Mouse (Mus musculus) myocyte (in vitro differentiated cells): ENCODE results near the gene C3. TPM values are rescaled to one million over a fixed set of nuclear protein-coding genes. Genes with fewer than 3 reads are reported as not detected.
A peak's percentile ranks its signal among the peaks of the same experiment; 100 is the strongest.

Experiments used
- H3K27me3 ChIP-seq: one replicate; pipeline ENCODE4 v1.6.1; 2011; ENCODE audit not compliant: control insufficient read depth, insufficient read depth, insufficient read length
- H3K36me3 ChIP-seq: one replicate; pipeline ENCODE4 v1.6.1; 2011; ENCODE audit not compliant: control insufficient read depth, insufficient read depth
- H3K4me2 ChIP-seq: one replicate; pipeline ENCODE4 v1.6.1; 2011; ENCODE audit warnings: low read depth, control low read depth
- H3K4me3 ChIP-seq: one replicate; pipeline ENCODE4 v1.5.1; 2011; ENCODE audit warnings: mild to moderate bottlenecking, control low read depth, moderate library complexity
- H3K79me2 ChIP-seq: one replicate; pipeline ENCODE4 v1.6.1; 2011; ENCODE audit not compliant: control insufficient read depth, insufficient read depth
- H3ac ChIP-seq: one replicate; pipeline ENCODE4 v1.6.1; 2011; ENCODE audit not compliant: control insufficient read depth, insufficient read length
- CEBPB ChIP-seq: IDR thresholded peaks from 2 replicates; pipeline ENCODE4 v1.6.1; 2011; ENCODE audit warnings: mild to moderate bottlenecking, moderate library complexity; ENCODE audit not compliant: poor library complexity, insufficient read depth, severe bottlenecking
- E2F4 ChIP-seq: IDR thresholded peaks from one replicate; pipeline ENCODE4 v1.6.1; 2011; ENCODE audit warnings: mild to moderate bottlenecking, control low read depth, moderate library complexity; ENCODE audit not compliant: insufficient read depth
- MAX ChIP-seq: IDR thresholded peaks from one replicate; pipeline ENCODE4 v1.6.1; 2011; ENCODE audit warnings: low read depth, mild to moderate bottlenecking, control low read depth
- MYOD1 ChIP-seq, 3 experiments: IDR thresholded peaks; one replicate each; pipeline ENCODE4 v1.6.1; 2011; ENCODE audit warnings: control low read depth in 2 of 3, low read depth in 2 of 3, mild to moderate bottlenecking in 2 of 3, moderate library complexity in 1 of 3; ENCODE audit not compliant: insufficient read length in 2 of 3, control insufficient read depth in 1 of 3
- MYOG ChIP-seq, 3 experiments: IDR thresholded peaks; one replicate each; pipeline ENCODE4 v1.6.1; 2011; ENCODE audit warnings: control low read depth in 2 of 3, low read depth in 2 of 3, mild to moderate bottlenecking in 2 of 3; ENCODE audit not compliant: insufficient read length in 2 of 3, control insufficient read depth in 1 of 3, insufficient read depth in 1 of 3
- POLR2A ChIP-seq: IDR thresholded peaks from one replicate; pipeline ENCODE4 v1.6.1; 2011; ENCODE audit warnings: low read depth, mild to moderate bottlenecking, control low read depth, moderate library complexity; ENCODE audit not compliant: insufficient read length
- POLR2AphosphoS2 ChIP-seq: IDR thresholded peaks from one replicate; pipeline ENCODE4 v1.6.1; 2011; ENCODE audit warnings: low read depth, control low read depth; ENCODE audit not compliant: insufficient read length
- REST ChIP-seq: IDR thresholded peaks from one replicate; pipeline ENCODE4 v1.6.1; 2011; ENCODE audit warnings: mild to moderate bottlenecking, control low read depth, moderate library complexity; ENCODE audit not compliant: insufficient read depth, insufficient read length
- SRF ChIP-seq: IDR thresholded peaks from one replicate; pipeline ENCODE4 v1.6.1; 2011; ENCODE audit warnings: low read depth; ENCODE audit not compliant: control insufficient read depth, insufficient read length
- TCF12 ChIP-seq: IDR thresholded peaks from one replicate; pipeline ENCODE4 v1.6.1; 2011; ENCODE audit warnings: mild to moderate bottlenecking, control low read depth; ENCODE audit not compliant: poor library complexity, insufficient read depth, severe bottlenecking
- TCF3 ChIP-seq: IDR thresholded peaks from one replicate; pipeline ENCODE4 v1.6.1; 2011; ENCODE audit warnings: low read depth, control low read depth; ENCODE audit not compliant: insufficient read length
- USF1 ChIP-seq: IDR thresholded peaks from one replicate; pipeline ENCODE4 v1.6.1; 2011; ENCODE audit warnings: low read depth, mild to moderate bottlenecking, control low read depth, moderate library complexity
- polyA plus RNA-seq: library from polyadenylated mRNA; unstranded; fragments of >200 nt; fragmentation: generic; extraction: Trizol; gene quantifications from one replicate; pipeline ENCODE4 v1.2.1, GENCODE M21; 2012; ENCODE audit warnings: missing spikeins

C3 gene
- polyA plus RNA-seq, 1 experiment, result 0.12 TPM

GRCm38 (mm10) chr17:57234254-57234928 is 6.5 kb upstream of the C3 start:
- Histone ChIP-seq H3K4me3 (no peak overlapping the region), H3K79me2 (no peaks in the 10 kb centered on the region), H3K4me2 (no peak overlapping the region), H3K36me3 (peaks cover 5% of the 10 kb centered on the region), H3ac (no peak overlapping the region), H3K27me3 (peaks cover 4% of the 10 kb centered on the region)
- TF ChIP-seq TCF12, result no peak
- TF ChIP-seq MAX, result no peak
- TF ChIP-seq MYOD1 (IDR thresholded peaks at IDR 0.05; ENCODE audit: control insufficient read depth in 1 of 3, insufficient read length in 2 of 3, low read depth in 2 of 3), result no peak
- no peak for TF ChIP-seq USF1
- no peak for TF ChIP-seq TCF3
- TF ChIP-seq POLR2AphosphoS2, result no peak
- no peak for TF ChIP-seq REST
- no peak for TF ChIP-seq POLR2A
- no peak for TF ChIP-seq E2F4
- TF ChIP-seq MYOG (IDR thresholded peaks at IDR 0.05; ENCODE audit: control insufficient read depth in 1 of 3, insufficient read depth in 1 of 3, insufficient read length in 2 of 3, low read depth in 2 of 3), result no peak
- TF ChIP-seq CEBPB, result no peak
- no peak for TF ChIP-seq SRF

DNA sequence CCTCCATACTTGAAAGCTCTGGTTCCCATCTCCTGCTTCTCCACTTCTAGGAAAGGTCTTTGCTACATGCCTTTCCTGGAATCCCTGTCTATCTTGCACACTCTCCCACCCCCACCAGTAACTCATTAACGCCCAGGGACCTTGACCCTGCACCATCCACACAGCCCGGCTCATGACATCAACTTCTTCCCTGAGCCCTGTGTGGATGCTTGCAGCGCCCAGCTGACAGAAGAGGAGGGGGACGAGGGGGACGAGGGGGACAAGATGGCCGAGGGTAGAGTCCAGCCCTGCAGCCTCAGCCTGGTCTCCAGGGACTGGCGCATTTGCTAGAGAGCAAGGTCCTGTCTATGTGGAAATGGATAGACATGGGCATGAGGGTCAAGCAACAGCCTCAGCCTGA is 5.1 kb upstream of the C3 start:
- peaks cover 5% of the 10 kb centered on the region for H3K36me3 ChIP-seq
- no peak overlapping the region for H3K4me2 ChIP-seq
- no peak overlapping the region for H3K4me3 ChIP-seq
- no peak for TF ChIP-seq MYOG (IDR thresholded peaks at IDR 0.05; ENCODE audit: control insufficient read depth in 1 of 3, insufficient read depth in 1 of 3, insufficient read length in 2 of 3, low read depth in 2 of 3)
- TF ChIP-seq MYOD1 (IDR thresholded peaks at IDR 0.05; ENCODE audit: control insufficient read depth in 1 of 3, insufficient read length in 2 of 3, low read depth in 2 of 3), result no peak
- no peak for TF ChIP-seq USF1
- no peak for TF ChIP-seq E2F4
- no peak for TF ChIP-seq SRF
- no peak for TF ChIP-seq POLR2AphosphoS2
- TF ChIP-seq TCF12, result no peak
- no peaks in the 10 kb centered on the region for H3K79me2 ChIP-seq
- H3K27me3 ChIP-seq, result peaks cover 4% of the 10 kb centered on the region
- H3ac ChIP-seq, result no peak overlapping the region

GRCm38 (mm10) chr17:57232200-57232599 is 4.3 kb upstream of the C3 start:
- Histone ChIP-seq H3K27me3 (peaks cover 4% of the 10 kb centered on the region), H3K36me3 (no peaks in the 10 kb centered on the region), H3K79me2 (no peaks in the 10 kb centered on the region), H3K4me2 (no peak overlapping the region), H3ac (no peak overlapping the region), H3K4me3 (no peak overlapping the region)
- TF ChIP-seq POLR2A, result no peak
- TF ChIP-seq MAX, result no peak
- peak; percentile 67 for TF ChIP-seq POLR2AphosphoS2
- TF ChIP-seq MYOD1 (IDR thresholded peaks at IDR 0.05; ENCODE audit: control insufficient read depth in 1 of 3, insufficient read length in 2 of 3, low read depth in 2 of 3), result no peak
- no peak for TF ChIP-seq TCF3
- TF ChIP-seq TCF12, result no peak
- TF ChIP-seq CEBPB, result no peak

- Histone ChIP-seq H3ac (no peak overlapping the region), H3K4me3 (no peak overlapping the region), H3K36me3 (no peaks in the 10 kb centered on the region), H3K79me2 (no peaks in the 10 kb centered on the region), H3K27me3 (peaks cover 9% of the 10 kb centered on the region), H3K4me2 (no peak overlapping the region)
- TF ChIP-seq USF1, result no peak
- no peak for TF ChIP-seq CEBPB
- TF ChIP-seq SRF, result no peak
- TF ChIP-seq MAX, result no peak
- no peak for TF ChIP-seq MYOD1 (IDR thresholded peaks at IDR 0.05; ENCODE audit: control insufficient read depth in 1 of 3, insufficient read length in 2 of 3, low read depth in 2 of 3)
- TF ChIP-seq MYOG (IDR thresholded peaks at IDR 0.05; ENCODE audit: control insufficient read depth in 1 of 3, insufficient read depth in 1 of 3, insufficient read length in 2 of 3, low read depth in 2 of 3), result no peak
- no peak for TF ChIP-seq E2F4
- TF ChIP-seq REST, result no peak
These were observed 3.4 kb upstream of the C3 start for GRCm38 (mm10) chr17:57231321-57231771.

- Histone ChIP-seq H3ac (no peak overlapping the region), H3K27me3 (peaks cover 15% of the 10 kb centered on the region), H3K36me3 (no peaks in the 10 kb centered on the region), H3K79me2 (no peaks in the 10 kb centered on the region), H3K4me3 (no peak overlapping the region), H3K4me2 (no peak overlapping the region)
- TF ChIP-seq MYOG (IDR thresholded peaks at IDR 0.05; ENCODE audit: control insufficient read depth in 1 of 3, insufficient read depth in 1 of 3, insufficient read length in 2 of 3, low read depth in 2 of 3) (no peak), CEBPB (peak; percentile 53; the same call in 1 of the 2 replicates)
These were observed 2.8 kb upstream of the C3 start for GRCm38 (mm10) chr17:57230728-57231125.
